Mouse (Mus musculus): ENCODE results near the gene Hsp90ab1. TPM values are rescaled to one million over a fixed set of nuclear protein-coding genes. Genes with fewer than 3 reads are reported as not detected.

The Hsp90ab1 gene
- polyA plus RNA-seq, 1 experiment = 980 TPM

GRCm38 (mm10) chr17:45532896-45533295 lies 40.2 kb downstream of the Hsp90ab1 start:
- TF ChIP-seq CTCF (IDR thresholded peaks at IDR 0.05; ENCODE audit: extremely low read depth, insufficient read depth, low read length) = no peak
- no peak for TF ChIP-seq POLR2A (IDR thresholded peaks at IDR 0.05; ENCODE audit: extremely low read depth, insufficient read depth, low read length)
- no peaks in the 10 kb centered on the region; the same call in 1 of the 2 replicates for H3K4me1 ChIP-seq (ENCODE audit: control insufficient read depth, insufficient read depth, low read length)
- no peak overlapping the region for H3K4me3 ChIP-seq (ENCODE audit: insufficient read depth, low read length)
- no peak overlapping the region for H3K27ac ChIP-seq (ENCODE audit: insufficient read depth, low read length)

GRCm38 (mm10) chr17:45530346-45530782 lies 42.7 kb downstream of the Hsp90ab1 start:
- Histone ChIP-seq H3K4me3 (ENCODE audit: insufficient read depth, low read length) (no peak overlapping the region), H3K27ac (ENCODE audit: insufficient read depth, low read length) (no peak overlapping the region), H3K4me1 (ENCODE audit: control insufficient read depth, insufficient read depth, low read length) (no peaks in the 10 kb centered on the region)
- TF ChIP-seq CTCF (IDR thresholded peaks at IDR 0.05; ENCODE audit: extremely low read depth, insufficient read depth, low read length) = no peak
- no peak for TF ChIP-seq POLR2A (IDR thresholded peaks at IDR 0.05; ENCODE audit: extremely low read depth, insufficient read depth, low read length)

GRCm38 (mm10) chr17:45526571-45526970 lies 46.5 kb downstream of the Hsp90ab1 start:
- Histone ChIP-seq H3K27ac (ENCODE audit: insufficient read depth, low read length) (no peak overlapping the region), H3K4me3 (ENCODE audit: insufficient read depth, low read length) (no peak overlapping the region), H3K4me1 (ENCODE audit: control insufficient read depth, insufficient read depth, low read length) (peaks cover 2% of the 10 kb centered on the region; the same call in 1 of the 2 replicates)
- no peak for TF ChIP-seq POLR2A (IDR thresholded peaks at IDR 0.05; ENCODE audit: extremely low read depth, insufficient read depth, low read length)
- TF ChIP-seq CTCF (IDR thresholded peaks at IDR 0.05; ENCODE audit: extremely low read depth, insufficient read depth, low read length) = no peak

GRCm38 (mm10) chr17:45524961-45525360 lies 48.1 kb downstream of the Hsp90ab1 start:
- H3K27ac ChIP-seq (ENCODE audit: insufficient read depth, low read length) = no peak overlapping the region
- H3K4me3 ChIP-seq (ENCODE audit: insufficient read depth, low read length) = no peak overlapping the region
- peaks cover 2% of the 10 kb centered on the region; the same call in 1 of the 2 replicates for H3K4me1 ChIP-seq (ENCODE audit: control insufficient read depth, insufficient read depth, low read length)
- TF ChIP-seq CTCF (IDR thresholded peaks at IDR 0.05; ENCODE audit: extremely low read depth, insufficient read depth, low read length) = no peak
- TF ChIP-seq POLR2A (IDR thresholded peaks at IDR 0.05; ENCODE audit: extremely low read depth, insufficient read depth, low read length) = no peak

- TF ChIP-seq CTCF (IDR thresholded peaks at IDR 0.05; ENCODE audit: extremely low read depth, insufficient read depth, low read length) (no peak), POLR2A (IDR thresholded peaks at IDR 0.05; ENCODE audit: extremely low read depth, insufficient read depth, low read length) (no peak)
- Histone ChIP-seq H3K4me1 (ENCODE audit: control insufficient read depth, insufficient read depth, low read length) (peaks cover 2% of the 10 kb centered on the region; the same call in 1 of the 2 replicates), H3K4me3 (ENCODE audit: insufficient read depth, low read length) (no peak within 1 kb of the TSS), H3K27ac (ENCODE audit: insufficient read depth, low read length) (no peak within 1 kb of the TSS)
Observed at GRCm38 (mm10) chr17:45523263-45523662, 49.8 kb downstream of the Hsp90ab1 start, which contains the start of gene Tcte1. Gene Tcte1, plus strand, starts transcription at chr17:45523434.

GRCm38 (mm10) chr17:45520136-45520535 lies 52.9 kb downstream of the Hsp90ab1 start:
- Histone ChIP-seq H3K27ac (ENCODE audit: insufficient read depth, low read length) (no peak overlapping the region), H3K4me3 (ENCODE audit: insufficient read depth, low read length) (no peak overlapping the region), H3K4me1 (ENCODE audit: control insufficient read depth, insufficient read depth, low read length) (peaks cover 2% of the 10 kb centered on the region; the same call in 1 of the 2 replicates)
- TF ChIP-seq CTCF (IDR thresholded peaks at IDR 0.05; ENCODE audit: extremely low read depth, insufficient read depth, low read length) (no peak), POLR2A (IDR thresholded peaks at IDR 0.05; ENCODE audit: extremely low read depth, insufficient read depth, low read length) (no peak)

- H3K4me1 ChIP-seq (ENCODE audit: control insufficient read depth, insufficient read depth, low read length) = peaks cover 2% of the 10 kb centered on the region; the same call in 1 of the 2 replicates
- no peak overlapping the region for H3K27ac ChIP-seq (ENCODE audit: insufficient read depth, low read length)
- TF ChIP-seq CTCF (IDR thresholded peaks at IDR 0.05; ENCODE audit: extremely low read depth, insufficient read depth, low read length) (no peak), POLR2A (IDR thresholded peaks at IDR 0.05; ENCODE audit: extremely low read depth, insufficient read depth, low read length) (no peak)
- no peak overlapping the region for H3K4me3 ChIP-seq (ENCODE audit: insufficient read depth, low read length)
Observed at GRCm38 (mm10) chr17:45518766-45519475, 54.1 kb downstream of the Hsp90ab1 start.

Other genes starting within 250 kb of the Hsp90ab1 start
- gene Cdc5l, start 139.5 kb downstream of the Hsp90ab1 start, polyA plus RNA-seq (2012; rRNA removed) = 28.6 and 29.7 TPM in 2 replicates
- 4.0 and 4.3 TPM in 2 replicates for gene Spats1, start 97.9 kb downstream of the Hsp90ab1 start, polyA plus RNA-seq (2012; rRNA removed)
- 29.1 and 31.0 TPM in 2 replicates for gene Aars2, start 66.4 kb downstream of the Hsp90ab1 start, polyA plus RNA-seq (2012; rRNA removed)
- 3.4 and 3.7 TPM in 2 replicates for gene Tcte1, start 49.8 kb downstream of the Hsp90ab1 start, polyA plus RNA-seq (2012; rRNA removed)
- 85.7 and 94.1 TPM in 2 replicates for gene Tmem151b, start 23.6 kb downstream of the Hsp90ab1 start, polyA plus RNA-seq (2012; rRNA removed)
- gene Nfkbie, start 17.6 kb downstream of the Hsp90ab1 start, polyA plus RNA-seq (2012; rRNA removed) = 2.1 and 2.3 TPM in 2 replicates
- 52.4 and 52.6 TPM in 2 replicates for gene Slc35b2, start 9.4 kb downstream of the Hsp90ab1 start, polyA plus RNA-seq (2012; rRNA removed)
- 35.9 and 37.6 TPM in 2 replicates for gene Slc29a1, start 26.3 kb upstream of the Hsp90ab1 start, polyA plus RNA-seq (2012; rRNA removed)
- not detected in 2 replicates for gene Mymx, start 28.8 kb upstream of the Hsp90ab1 start, polyA plus RNA-seq (2012; rRNA removed)
- 0.21 and 2.1 TPM in 2 replicates for gene Capn11, start 86.1 kb upstream of the Hsp90ab1 start, polyA plus RNA-seq (2012; rRNA removed)
- 57.1 and 63.8 TPM in 2 replicates for gene Mrpl14, start 113.1 kb upstream of the Hsp90ab1 start, polyA plus RNA-seq (2012; rRNA removed)
- 206 and 219 TPM in 2 replicates for gene Tmem63b, start 113.6 kb upstream of the Hsp90ab1 start, polyA plus RNA-seq (2012; rRNA removed)
- gene 1600014C23Rik, start 160.6 kb upstream of the Hsp90ab1 start, polyA plus RNA-seq (2012; rRNA removed) = 0.44 TPM in 1 of 2 replicates, not detected in the other

Data from cortical plate, adult 2 months (tissue).